Mouse (Mus musculus) liver, embryonic 14.5 days (tissue): ENCODE data around the gene Nckipsd.

Experiments used
- CTCF ChIP-seq: IDR thresholded peaks from 2 replicates; pipeline ENCODE4 v1.5.1; 2016; ENCODE audit warnings: antibody characterized with exemption, low read depth, control low read depth
- EP300 ChIP-seq: IDR thresholded peaks from 2 replicates; pipeline ENCODE4 v1.6.1; 2016; ENCODE audit warnings: antibody characterized with exemption, low read depth

- TF ChIP-seq CTCF (peak; percentile 78), EP300 (no peak)
Observed at GRCm38 (mm10) chr9:108819495-108819894, 11.3 kb downstream of the Nckipsd start.
